Mouse (Mus musculus): Measurements from ENCODE around the gene Nrn1. TPM values are rescaled to one million over a fixed set of nuclear protein-coding genes. Genes with fewer than 3 reads are reported as not detected.
A peak's percentile ranks its signal among the peaks of the same experiment; 100 is the strongest.

Gene Nrn1
- polyA plus RNA-seq, 1 experiment from 2014 or later, result 55.1 TPM

DNA sequence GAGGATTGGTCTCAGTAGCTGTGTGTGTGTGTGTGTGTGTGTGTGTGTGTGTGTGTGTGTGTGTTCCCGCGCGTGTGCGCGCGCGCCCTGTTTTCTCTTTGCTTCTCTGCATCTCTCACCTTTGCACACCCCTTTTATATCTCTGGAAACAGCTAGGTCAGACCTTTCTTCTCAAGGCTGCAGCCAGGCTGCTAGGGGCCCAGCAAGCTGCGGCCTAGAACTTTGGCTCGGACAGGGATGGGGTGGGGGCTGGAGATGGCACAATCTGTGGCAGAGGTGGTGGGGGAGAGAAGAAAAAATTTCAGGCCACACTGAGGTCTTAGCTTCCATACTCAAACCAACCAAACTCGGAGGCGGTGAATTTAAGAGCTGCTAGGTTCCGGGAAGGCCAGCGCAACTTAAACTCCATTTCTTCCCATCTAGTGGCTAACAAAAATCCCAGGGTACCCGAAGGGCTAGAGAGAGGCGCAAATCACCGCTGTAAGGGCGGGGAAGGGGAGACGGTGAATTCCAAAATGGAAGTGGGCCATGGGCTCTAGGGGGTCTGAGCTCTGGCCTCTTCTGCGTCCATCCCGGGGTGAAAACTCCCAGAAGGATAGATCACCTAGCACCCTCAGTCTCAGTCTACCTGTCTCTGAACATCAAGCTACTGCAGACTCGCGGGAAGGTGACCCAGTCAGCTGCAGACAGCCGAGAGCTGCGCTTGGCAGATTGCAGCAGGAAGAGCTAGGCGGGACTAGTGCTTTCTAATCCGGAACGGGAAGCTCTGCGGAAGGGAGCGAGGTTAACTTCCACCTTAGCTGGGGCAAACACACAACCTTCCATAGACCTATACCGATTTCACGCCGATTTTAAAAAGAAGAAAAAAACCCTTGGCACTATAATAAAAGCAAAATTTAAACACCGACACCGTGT is 3.7 kb downstream of the Nrn1 start:
- H3K9ac ChIP-seq, result peak overlapping the region; percentile 26; the same call in 1 of the 2 replicates
- peaks cover 21% of the 10 kb centered on the region for H3K4me1 ChIP-seq (replicated peaks)
- H3K9me3 ChIP-seq, result no peaks in the 10 kb centered on the region
- ATAC-seq, result no peak
- H3K27me3 ChIP-seq (replicated peaks), result peaks cover 61% of the 10 kb centered on the region
- H3K4me3 ChIP-seq (replicated peaks), result peak overlapping the region; percentile 34
- peak overlapping the region; percentile 89 for H3K4me2 ChIP-seq (replicated peaks)
- H3K27ac ChIP-seq, result no peak overlapping the region
- no peaks in the 10 kb centered on the region for H3K36me3 ChIP-seq
- 8% methylated on average over 34 of the region's 34 CpGs for WGBS

DNA sequence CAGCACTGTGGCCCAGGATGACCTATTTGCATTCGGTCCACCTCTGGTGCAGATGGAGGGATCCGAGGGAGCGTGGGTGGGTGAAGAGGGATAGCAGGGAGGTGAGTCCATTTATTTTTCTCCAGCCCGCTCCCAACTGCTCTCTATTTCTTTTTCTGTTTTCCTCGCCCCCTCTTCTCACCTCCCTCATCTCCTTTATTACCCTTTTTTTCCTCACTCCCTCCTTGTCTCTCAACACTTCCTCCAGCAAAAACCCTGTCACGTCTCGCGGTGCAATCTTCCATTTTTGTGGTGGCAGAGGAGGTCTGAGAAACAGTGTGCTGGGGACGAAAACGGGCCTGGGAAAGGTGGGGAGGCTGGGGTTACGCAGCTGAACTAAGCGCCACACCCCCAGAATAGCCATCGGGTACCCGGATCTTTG is 4.6 kb downstream of the Nrn1 start:
- Histone ChIP-seq H3K27me3 (replicated peaks) (peaks cover 61% of the 10 kb centered on the region), H3K4me3 (replicated peaks) (no peak overlapping the region), H3K9ac (no peak overlapping the region), H3K27ac (no peak overlapping the region), H3K4me1 (replicated peaks) (peaks cover 18% of the 10 kb centered on the region), H3K36me3 (no peaks in the 10 kb centered on the region), H3K4me2 (replicated peaks) (no peak overlapping the region), H3K9me3 (no peaks in the 10 kb centered on the region)
- ATAC-seq, result no peak
- WGBS, result 28% methylated on average over 14 of the region's 14 CpGs

DNA sequence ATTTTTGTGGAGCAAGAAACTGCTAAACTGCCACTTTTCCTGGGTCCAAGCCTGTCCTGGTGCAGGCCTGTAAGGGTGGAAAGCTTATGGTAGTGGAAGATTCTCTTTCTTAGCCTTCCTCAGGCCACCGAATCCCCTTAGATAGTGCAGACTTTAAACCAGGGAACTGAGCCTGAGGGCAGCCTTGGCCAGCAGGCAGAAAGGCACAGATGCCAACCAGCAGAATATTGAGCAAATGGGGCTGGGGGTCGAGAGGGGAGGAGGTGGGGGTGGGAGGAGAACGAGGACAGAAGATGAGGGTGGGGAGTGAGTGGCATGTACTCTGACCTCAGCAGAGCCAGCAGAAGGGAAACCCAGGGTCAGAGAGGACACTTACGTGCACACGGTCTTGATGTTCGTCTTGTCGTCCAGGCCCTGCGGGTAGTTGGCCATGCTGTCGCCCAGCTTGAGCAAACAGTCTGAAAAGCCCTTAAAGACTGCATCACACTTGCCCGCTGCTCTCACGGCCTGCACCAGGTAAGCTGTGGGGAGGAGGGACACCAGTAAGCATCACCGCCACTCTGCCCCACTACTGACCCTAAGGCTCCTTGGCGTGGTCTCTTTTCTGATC is 5.1 kb downstream of the Nrn1 start:
- Histone ChIP-seq H3K9ac (no peak overlapping the region), H3K4me1 (replicated peaks) (peaks cover 15% of the 10 kb centered on the region), H3K27ac (no peak overlapping the region), H3K4me3 (replicated peaks) (no peak overlapping the region), H3K36me3 (no peaks in the 10 kb centered on the region), H3K4me2 (replicated peaks) (no peak overlapping the region), H3K9me3 (no peaks in the 10 kb centered on the region), H3K27me3 (replicated peaks) (peaks cover 63% of the 10 kb centered on the region)
- 33% methylated on average over 13 of the region's 13 CpGs for WGBS
- no peak for ATAC-seq

DNA sequence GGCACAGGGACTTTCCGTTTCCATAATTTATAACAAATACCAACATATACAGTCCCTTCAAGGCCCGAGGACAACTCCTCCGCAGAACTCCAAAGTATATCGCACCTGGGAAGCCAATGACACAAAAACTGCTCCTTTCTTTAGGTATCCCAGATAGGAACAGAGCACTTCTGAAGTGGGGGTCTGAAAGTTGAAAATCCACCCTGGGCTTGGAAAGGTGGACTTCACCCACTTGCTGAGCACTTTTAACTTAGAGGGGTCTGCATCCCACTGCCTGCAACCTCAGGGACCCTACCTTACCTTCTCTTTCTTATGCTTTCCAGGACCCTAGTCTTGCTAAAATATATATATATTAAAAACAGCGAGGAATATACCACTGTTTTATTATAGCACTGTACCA is 6.4 kb downstream of the Nrn1 start:
- Histone ChIP-seq H3K9ac (no peak overlapping the region), H3K36me3 (no peaks in the 10 kb centered on the region), H3K9me3 (no peaks in the 10 kb centered on the region), H3K27ac (no peak overlapping the region), H3K27me3 (replicated peaks) (peaks cover 65% of the 10 kb centered on the region), H3K4me2 (replicated peaks) (no peak overlapping the region), H3K4me3 (replicated peaks) (no peak overlapping the region), H3K4me1 (replicated peaks) (peaks cover 18% of the 10 kb centered on the region)
- WGBS, result 23% methylated on average over 5 of the region's 5 CpGs
- no peak for ATAC-seq

DNA sequence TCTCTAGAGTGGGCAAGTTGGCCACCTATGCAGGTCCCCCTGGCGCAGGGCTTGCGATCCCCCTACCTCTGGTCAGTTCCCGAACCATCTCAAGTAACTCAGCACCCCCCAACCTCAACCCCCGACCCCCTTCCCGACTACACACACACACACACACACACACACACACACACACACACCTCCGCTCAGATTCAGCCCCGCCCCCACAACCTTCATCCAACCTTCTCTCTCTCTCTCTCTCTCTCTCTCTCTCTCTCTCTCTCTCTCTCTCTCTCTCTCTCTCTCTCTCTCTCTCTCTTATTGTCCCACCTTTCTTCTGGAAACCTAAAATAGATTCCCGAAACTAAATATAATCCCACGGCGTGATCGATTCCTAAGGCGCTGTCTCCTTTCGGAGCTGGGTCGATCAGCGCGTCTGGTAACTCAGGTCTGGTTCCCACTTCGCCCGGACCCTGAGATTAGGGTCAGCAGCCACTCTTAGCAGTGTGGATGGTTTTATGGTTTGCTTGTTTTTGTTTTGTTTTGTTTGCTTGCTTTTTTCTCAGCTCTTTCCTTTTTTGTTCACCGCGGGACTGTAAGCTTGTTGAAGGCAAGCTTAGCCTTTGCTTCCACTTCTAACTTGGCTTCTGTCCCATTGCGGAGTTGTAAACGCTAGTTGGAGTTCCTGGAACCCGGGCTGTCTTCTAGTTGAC is 7.0 kb downstream of the Nrn1 start:
- H3K4me3 ChIP-seq (replicated peaks), result peak overlapping the region; percentile 25
- peak overlapping the region; percentile 53 for H3K4me2 ChIP-seq (replicated peaks)
- no peaks in the 10 kb centered on the region for H3K36me3 ChIP-seq
- WGBS, result 12% methylated on average over 23 of the region's 23 CpGs
- ATAC-seq, result no peak
- peaks cover 18% of the 10 kb centered on the region for H3K4me1 ChIP-seq (replicated peaks)
- H3K27ac ChIP-seq, result no peak overlapping the region
- no peak overlapping the region for H3K9ac ChIP-seq
- H3K9me3 ChIP-seq, result no peaks in the 10 kb centered on the region
- peaks cover 70% of the 10 kb centered on the region for H3K27me3 ChIP-seq (replicated peaks)

DNA sequence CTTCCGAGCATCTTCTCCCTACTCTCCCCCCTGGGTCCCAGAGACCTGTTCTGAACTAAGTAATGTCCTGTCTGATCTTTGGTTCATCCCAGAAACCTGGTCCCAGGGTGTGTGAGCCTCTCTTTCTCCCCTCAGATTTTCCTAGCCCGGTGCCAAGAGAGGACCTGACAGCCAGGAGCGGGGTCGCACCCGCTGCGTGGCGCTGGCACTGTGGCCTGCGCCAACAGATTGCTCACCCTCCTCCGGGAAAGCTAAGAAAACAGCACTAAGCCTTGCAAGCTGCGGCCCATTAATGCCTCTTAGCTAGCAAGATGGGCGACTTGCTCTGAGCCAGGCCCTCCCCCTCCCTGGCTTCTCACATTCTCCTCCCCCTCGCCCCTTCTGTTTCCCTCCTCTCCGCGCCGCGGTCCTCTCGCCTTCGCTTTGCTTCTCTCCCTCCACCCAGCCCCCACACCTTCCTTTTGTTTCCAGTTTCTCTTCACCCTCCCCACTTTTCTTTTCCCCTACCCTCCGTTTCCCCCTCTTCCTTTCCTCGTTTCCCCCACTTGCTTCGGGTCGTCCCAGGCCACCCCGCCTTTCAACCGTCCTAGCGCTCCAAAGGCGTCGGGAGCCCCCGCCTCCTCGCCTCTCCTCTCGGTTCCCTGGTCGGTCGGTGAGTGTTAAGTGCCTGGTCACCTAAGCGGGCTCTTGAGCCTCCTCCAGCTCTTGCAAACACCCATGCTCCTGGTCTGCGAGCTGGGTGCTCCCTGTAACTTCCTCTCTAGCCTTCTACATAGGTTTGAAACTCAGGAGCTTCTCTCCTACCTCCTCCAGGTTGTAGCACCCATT is 7.8 kb downstream of the Nrn1 start:
- no peak overlapping the region for H3K9ac ChIP-seq
- 7% methylated on average over 34 of the region's 34 CpGs for WGBS
- no peak for ATAC-seq

DNA sequence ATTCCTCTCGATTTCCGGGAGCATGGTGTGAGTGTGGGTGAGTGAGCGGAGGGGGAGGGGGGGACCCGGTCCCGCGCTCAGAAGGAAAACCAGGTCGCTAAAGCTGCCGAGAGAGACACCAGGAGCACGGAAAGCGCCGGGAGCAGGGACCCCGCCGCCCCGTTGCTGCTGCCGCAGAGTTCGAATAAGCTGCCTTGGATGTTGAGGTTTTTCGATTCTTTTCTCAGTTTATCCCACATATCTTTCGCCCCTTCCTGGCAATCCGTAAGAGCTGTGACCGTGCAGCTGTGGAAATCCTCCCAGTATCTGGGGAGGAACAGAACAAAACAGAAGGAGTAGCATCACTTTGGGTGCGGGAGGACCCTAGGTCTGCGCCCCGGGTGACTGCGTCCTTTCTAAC is 8.4 kb downstream of the Nrn1 start:
- Histone ChIP-seq H3K27me3 (replicated peaks) (peaks cover 76% of the 10 kb centered on the region), H3K4me3 (replicated peaks) (peak overlapping the region; percentile 25), H3K9me3 (no peaks in the 10 kb centered on the region), H3K4me2 (replicated peaks) (peak overlapping the region; percentile 53), H3K36me3 (no peaks in the 10 kb centered on the region), H3K4me1 (replicated peaks) (peaks cover 18% of the 10 kb centered on the region), H3K9ac (no peak overlapping the region), H3K27ac (no peak overlapping the region)
- 19% methylated on average over 24 of the region's 24 CpGs for WGBS
- no peak for ATAC-seq

More for the DNA sequence above, 7.8 kb downstream of the Nrn1 start:
- H3K9me3 ChIP-seq, result no peaks in the 10 kb centered on the region
- peaks cover 18% of the 10 kb centered on the region for H3K4me1 ChIP-seq (replicated peaks)
- no peak overlapping the region for H3K27ac ChIP-seq
- H3K36me3 ChIP-seq, result no peaks in the 10 kb centered on the region
- peak overlapping the region; percentile 53 for H3K4me2 ChIP-seq (replicated peaks)
- H3K27me3 ChIP-seq (replicated peaks), result peaks cover 72% of the 10 kb centered on the region
- peak overlapping the region; percentile 25 for H3K4me3 ChIP-seq (replicated peaks)

DNA sequence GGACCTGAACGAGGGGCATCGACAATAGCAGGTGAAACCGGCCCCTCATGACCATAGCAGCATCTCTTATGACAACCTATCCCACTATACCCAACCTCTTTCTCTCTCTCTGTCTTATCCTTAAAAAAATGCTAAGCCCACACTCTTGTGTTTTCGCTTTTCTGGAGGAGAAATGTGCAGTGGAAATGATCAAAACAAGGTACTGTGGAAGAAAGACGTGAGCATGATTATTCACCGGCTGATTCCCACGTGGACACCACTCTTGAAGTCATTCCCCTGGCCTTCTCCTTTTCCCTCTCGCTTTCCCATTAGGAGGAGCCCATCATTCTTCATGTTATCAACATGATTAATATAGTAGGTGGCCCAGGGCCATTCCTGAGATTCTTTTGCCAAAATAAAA is 9.1 kb downstream of the Nrn1 start:
- 35% methylated on average over 8 of the region's 8 CpGs for WGBS
- H3K9ac ChIP-seq, result no peak overlapping the region
- H3K4me2 ChIP-seq (replicated peaks), result no peak overlapping the region
- H3K27me3 ChIP-seq (replicated peaks), result peaks cover 76% of the 10 kb centered on the region
- H3K36me3 ChIP-seq, result no peaks in the 10 kb centered on the region
- no peak overlapping the region for H3K27ac ChIP-seq
- H3K4me1 ChIP-seq (replicated peaks), result peaks cover 16% of the 10 kb centered on the region
- ATAC-seq, result no peak
- no peaks in the 10 kb centered on the region for H3K9me3 ChIP-seq
- H3K4me3 ChIP-seq (replicated peaks), result no peak overlapping the region

DNA sequence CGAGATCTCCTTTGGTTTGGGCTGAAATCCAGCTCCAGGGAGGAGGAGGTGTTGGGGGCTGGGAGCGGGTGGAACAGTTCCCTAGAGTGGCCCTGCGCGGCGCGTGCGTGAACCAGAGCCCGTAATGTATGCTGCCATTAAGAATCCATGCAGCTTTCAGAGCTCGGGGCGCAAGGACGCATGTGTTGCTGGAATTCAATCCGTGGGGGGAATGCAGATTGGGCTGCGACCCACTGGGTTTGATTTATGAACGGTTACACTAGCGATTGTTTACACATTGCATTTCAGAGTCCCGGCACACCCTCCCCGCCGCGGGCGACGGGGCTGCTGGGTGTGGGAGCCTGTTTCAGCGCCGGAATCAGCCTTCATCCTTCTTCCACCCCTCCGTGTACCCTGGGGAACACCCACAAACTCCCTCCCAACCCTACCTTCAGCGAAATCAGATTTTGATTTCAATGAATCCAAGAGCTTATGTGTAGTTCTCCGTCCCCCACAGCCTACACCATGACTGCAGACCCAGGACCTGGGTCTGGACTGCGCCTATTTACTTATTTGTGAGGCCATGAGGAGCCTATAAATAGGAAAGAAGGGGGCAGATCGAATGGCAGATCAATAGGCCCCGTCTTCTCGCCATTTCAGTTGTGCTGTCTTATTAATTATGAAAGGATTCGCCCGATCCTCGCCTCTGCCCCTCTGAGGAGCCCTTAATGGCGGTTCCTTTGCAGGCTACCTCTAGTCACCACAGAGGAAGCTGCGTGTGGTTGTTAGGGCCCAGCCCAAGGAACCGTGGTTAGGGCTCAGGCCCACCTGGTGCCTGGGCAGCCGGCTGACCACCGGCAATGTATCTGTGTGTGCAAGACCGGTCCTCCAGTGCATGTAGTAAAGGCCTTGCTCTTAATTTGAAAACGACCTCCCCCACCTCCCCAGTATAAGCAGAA is 10.1 kb downstream of the Nrn1 start:
- WGBS, result 11% methylated on average over 40 of the region's 40 CpGs
- Histone ChIP-seq H3K9me3 (no peaks in the 10 kb centered on the region), H3K4me1 (replicated peaks) (peaks cover 16% of the 10 kb centered on the region), H3K27me3 (replicated peaks) (peaks cover 69% of the 10 kb centered on the region), H3K9ac (no peak overlapping the region), H3K4me2 (replicated peaks) (peak overlapping the region; percentile 48), H3K36me3 (no peaks in the 10 kb centered on the region), H3K27ac (no peak overlapping the region), H3K4me3 (replicated peaks) (0 out of 2 replicates have a peak overlapping the region, but pooled peaks have one; percentile 10)
- no peak for ATAC-seq

DNA sequence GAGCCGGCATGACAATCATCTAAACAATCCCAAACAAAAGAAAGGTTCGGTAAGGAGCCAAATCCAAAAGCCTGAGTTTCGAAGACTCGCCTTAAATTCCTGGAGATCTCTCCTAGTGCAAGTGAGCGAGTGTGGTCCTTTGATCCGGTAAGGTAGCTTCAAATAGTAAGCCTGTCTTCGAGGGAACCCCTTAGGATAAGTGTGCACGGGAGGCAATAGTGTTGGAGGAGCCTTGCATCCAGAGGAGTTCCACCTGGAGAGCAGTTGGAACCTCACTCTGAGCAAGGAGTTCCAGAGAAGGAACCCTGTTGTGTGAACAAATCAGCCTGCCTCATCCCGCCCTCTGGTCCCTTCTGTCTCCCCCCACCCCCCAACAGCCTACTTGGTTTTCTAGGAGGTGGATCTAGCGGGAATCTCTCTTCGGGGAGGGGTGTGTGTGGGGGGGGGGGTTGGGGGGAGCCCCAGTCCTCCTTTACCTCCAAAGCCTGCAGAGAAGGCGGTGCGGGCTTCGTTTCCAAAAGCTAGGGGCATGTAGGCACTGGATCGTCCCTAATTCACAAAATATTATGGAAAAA is 11.1 kb downstream of the Nrn1 start:
- 19% methylated on average over 15 of the region's 15 CpGs for WGBS
- no peak overlapping the region; the same call in 1 of the 2 replicates for H3K4me2 ChIP-seq (replicated peaks)
- H3K27me3 ChIP-seq (replicated peaks), result peaks cover 59% of the 10 kb centered on the region
- H3K9me3 ChIP-seq, result no peaks in the 10 kb centered on the region
- no peak overlapping the region for H3K4me3 ChIP-seq (replicated peaks)
- no peaks in the 10 kb centered on the region for H3K36me3 ChIP-seq
- H3K27ac ChIP-seq, result no peak overlapping the region
- no peak for ATAC-seq
- H3K9ac ChIP-seq, result no peak overlapping the region
- peaks cover 16% of the 10 kb centered on the region for H3K4me1 ChIP-seq (replicated peaks)

DNA sequence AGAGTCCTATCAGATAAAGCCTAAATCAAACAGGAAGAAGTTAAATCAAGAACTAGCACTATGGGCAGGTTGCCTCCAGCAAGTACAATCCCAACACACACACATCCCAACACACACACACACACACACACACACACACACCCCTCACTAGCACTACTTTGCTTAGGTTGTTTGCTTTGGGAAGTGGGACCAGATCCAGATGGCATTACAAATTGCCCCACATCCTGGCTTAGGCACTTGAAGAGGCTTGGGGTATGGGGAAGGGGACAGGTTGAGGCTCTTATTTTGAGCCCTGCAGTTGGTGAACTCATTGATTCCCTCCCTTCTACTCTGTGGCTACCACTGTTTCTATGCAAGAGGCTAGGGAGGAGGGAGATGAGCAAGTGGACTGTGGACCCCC is 12.6 kb downstream of the Nrn1 start:
- Histone ChIP-seq H3K9ac (no peak overlapping the region), H3K9me3 (no peaks in the 10 kb centered on the region), H3K4me1 (replicated peaks) (peaks cover 16% of the 10 kb centered on the region), H3K27me3 (replicated peaks) (peaks cover 47% of the 10 kb centered on the region), H3K36me3 (no peaks in the 10 kb centered on the region), H3K4me3 (replicated peaks) (no peak overlapping the region), H3K4me2 (replicated peaks) (no peak overlapping the region), H3K27ac (no peak overlapping the region)
- no peak for ATAC-seq

Data from intestine, embryonic 15.5 days (tissue).